Mouse (Mus musculus) thymus, postnatal 14 days (tissue): ENCODE data around the gene Olfr832.
"Not testable (repeated sequence)": the region's sequence is repeated elsewhere in the genome, so short reads cannot be mapped to it uniquely, and the experiment has no call there.

Source experiments
- DNase-seq: peaks from one replicate; pipeline ENCODE4 v3.0.0; 2021

Gene Olfr832

DNA sequence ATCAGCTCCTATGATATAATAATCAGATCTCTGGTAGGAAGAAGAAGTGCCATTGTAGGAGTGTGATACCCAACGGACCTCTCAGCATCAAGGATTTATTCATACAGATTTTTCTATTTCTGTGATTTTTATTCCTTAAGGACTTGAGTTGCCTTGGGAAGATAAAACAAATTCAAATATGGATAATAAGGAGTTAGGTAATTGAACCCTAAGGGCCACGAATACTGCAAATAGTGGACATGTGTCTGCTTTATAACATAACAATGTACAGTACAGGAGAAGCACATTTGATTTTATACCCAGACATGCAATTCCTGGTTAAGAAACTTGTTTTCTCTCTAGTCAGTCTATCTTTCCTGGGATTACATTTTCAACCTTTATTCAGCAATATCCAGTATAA is at the start of gene Olfr832:
Olfr832 (plus strand) TSS at position 301 of the 400 bp plus-strand sequence.
- not testable (repeated sequence) for DNase-seq

DNA sequence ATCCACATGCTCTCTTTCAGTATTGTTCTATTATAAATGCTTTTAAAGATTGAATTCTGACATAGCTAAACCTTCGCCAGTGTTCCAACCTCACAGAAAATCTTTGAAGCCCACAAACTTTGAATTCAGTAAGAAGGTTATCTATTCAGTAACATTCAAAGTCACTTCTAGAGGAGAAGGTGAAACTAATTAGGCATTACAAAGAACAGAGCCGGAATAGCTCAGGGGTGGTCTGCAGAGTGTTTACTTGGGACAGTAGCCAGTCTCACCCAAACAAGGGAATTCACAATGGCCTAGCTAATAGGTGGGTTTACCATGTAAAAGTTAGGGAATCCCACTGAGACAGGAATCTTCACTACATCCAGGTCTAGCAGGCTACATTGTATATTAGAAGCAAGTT is 29.2 kb upstream of the Olfr832 start:
- DNase-seq, result not testable (repeated sequence)

DNA sequence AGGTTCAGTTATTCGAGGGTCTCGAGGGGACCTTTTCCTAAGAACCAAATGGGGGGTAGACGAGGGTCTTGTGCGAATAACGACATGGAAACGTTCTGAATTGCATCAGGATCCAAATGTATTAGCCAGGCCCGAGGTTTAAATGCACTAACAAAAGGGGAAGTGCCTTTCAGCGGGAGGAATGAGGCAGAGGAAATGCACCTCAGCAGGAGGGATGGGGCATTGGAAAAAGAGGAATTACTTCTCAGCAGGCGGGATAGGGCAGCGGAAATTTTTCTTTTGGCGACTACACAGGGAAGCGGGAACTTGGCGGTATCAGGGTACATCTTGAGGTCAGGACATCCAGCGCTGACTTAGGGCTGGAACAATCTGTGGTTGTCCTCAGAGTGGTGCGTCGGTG is 9.0 kb upstream of the Olfr832 start:
- not testable (repeated sequence) for DNase-seq

DNA sequence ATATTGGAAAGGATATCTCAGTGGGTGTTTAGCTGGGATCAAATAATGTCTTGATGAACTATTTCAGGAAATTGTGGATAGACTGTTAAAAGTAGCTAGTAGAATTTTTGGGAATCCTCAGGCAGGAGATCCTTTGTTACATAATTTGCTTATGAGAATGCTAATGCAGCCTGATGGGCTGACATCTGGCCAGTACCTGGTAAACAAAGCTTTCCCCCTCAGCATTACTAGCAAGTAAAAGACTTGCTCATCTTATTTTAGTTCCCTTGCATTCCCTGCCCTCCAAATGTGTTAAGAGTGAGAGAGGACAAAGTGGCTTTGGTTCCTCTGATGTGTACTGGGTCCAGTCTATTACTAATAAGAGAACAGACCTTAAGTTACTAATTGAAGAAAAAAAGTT is 25.1 kb downstream of the Olfr832 start:
- DNase-seq, result no peak

DNA sequence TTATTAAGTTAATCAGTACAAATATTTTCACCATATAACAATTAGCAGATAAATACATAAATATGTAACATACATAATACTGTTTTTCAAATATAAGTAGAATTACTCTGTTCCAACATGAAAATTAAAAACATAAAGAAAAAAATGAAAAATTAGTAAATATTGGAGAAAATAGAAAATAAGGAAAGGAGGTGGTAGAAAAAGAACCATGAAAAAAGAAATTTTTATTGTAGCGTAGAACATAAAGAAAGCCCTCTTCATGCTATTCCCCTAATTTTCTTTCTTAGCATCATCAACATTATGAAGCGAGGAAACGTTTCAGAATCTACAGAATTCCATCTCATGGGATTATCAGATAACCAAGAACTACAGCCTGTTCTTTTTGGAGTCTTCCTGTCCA is 50.8 kb downstream of the Olfr832 start, which contains the start of gene Olfr834:
Olfr834 (plus strand) TSS at position 301 of the 400 bp plus-strand sequence.
- DNase-seq, result no peak
